Comparison of ENCODE assay signal across 21 mouse cellular contexts in the genomic region with DNA sequence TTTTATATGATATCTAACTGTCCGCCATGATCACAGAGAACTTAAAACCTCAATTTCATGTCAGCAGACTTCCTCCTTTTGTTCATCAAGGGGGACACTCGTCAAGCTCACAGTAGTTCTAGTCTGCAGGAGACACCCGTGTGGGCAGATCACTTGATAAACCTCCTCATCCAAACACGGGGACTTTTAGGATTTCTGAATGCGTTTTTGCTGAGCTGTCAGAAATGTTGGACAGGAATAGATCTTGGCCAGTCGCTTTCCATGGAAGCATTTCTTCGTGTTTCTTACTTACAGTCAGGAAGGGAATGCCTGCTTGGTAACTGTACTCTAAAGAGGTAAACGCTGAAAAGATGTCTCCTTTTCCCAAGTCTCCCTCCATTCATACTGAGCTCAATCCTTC.
DNase-seq lines count a peak whose midpoint lies in the region; TF ChIP-seq lines count a peak whose summit lies in the region.
"Had no signal": no experiment of that assay in that cellular context is flagged by ENCODE, and none has a peak within 500 bp of the region (broad histone marks: within the 10 kb centered on the region; RNA-seq: fewer than 3 reads in every experiment).

No protein-coding gene starts in this region.

- DNase-seq in heart, adult 11 months: peak; percentile 25
- no peak for DNase-seq in heart, adult 18-20 months
- no peak for DNase-seq in ES-E14 (ENCODE audit: low read depth, low spot score)
- peak; percentile 6 for DNase-seq in MEL-GATA-1-ER (ENCODE audit: extremely low read depth, low read depth)
- DNase-seq in kidney, adult 9 months: no peak
- DNase-seq in left cerebral cortex, postnatal 4 days: no peak
- DNase-seq: adrenal gland, adult 2 months; adrenal gland, postnatal 10 days; adrenal gland, postnatal 25 days; cerebellum, adult 11 months; cerebellum, adult 18-20 months; cerebellum, adult 8-10 months; cerebellum, adult 9-11 months; cerebellum, postnatal 14 days; cerebellum, postnatal 36 days; embryo, embryonic 11 days had no signal

- no peak overlapping the region for H3K27ac ChIP-seq in ES-E14 (ENCODE audit: insufficient read depth, low read depth, low read length, poor library complexity, severe bottlenecking)
- H3K27ac ChIP-seq: embryonic facial prominence, embryonic 13.5 days; embryonic facial prominence, embryonic 15.5 days; forebrain, embryonic 10.5 days; forebrain, embryonic 12.5 days had no signal

- intact Hi-C loops in left cerebral cortex, postnatal 4 days (cut with DNase I): no loop called here

- no peaks in the 10 kb centered on the region; the same call in 1 of the 2 replicates for H3K36me3 ChIP-seq in ES-E14 (ENCODE audit: control insufficient read depth, insufficient read depth, low read length, poor library complexity, severe bottlenecking)

- no peaks in the 10 kb centered on the region for H3K9me3 ChIP-seq in ES-E14 (ENCODE audit: control insufficient read depth, insufficient read depth, low read depth, low read length)

- H3K4me3 ChIP-seq in ES-E14 (ENCODE audit: insufficient read depth in 1 of 2, low read depth in 1 of 2, low read length in 2 of 2, poor library complexity in 1 of 2, severe bottlenecking in 1 of 2): no peak overlapping the region
- H3K4me3 ChIP-seq: embryonic facial prominence, embryonic 13.5 days; embryonic facial prominence, embryonic 15.5 days; erythroblast, embryonic 14.5 days; forebrain, embryonic 10.5 days; forebrain, embryonic 12.5 days had no signal

- H3K4me1 ChIP-seq in ES-E14 (ENCODE audit: control insufficient read depth in 2 of 2, insufficient read depth in 2 of 2, low read length in 2 of 2, poor library complexity in 1 of 2): peaks cover 0 to 3% of the 10 kb centered on the region in 2 experiments; a peak in 1 of 4 replicates
- H3K4me1 ChIP-seq: embryonic facial prominence, embryonic 13.5 days; embryonic facial prominence, embryonic 15.5 days; forebrain, embryonic 10.5 days; forebrain, embryonic 12.5 days had no signal

- no peak overlapping the region for H3K9ac ChIP-seq in ES-E14 (ENCODE audit: insufficient read depth, low read depth, low read length, poor library complexity, severe bottlenecking)
- H3K9ac ChIP-seq: embryonic facial prominence, embryonic 13.5 days; embryonic facial prominence, embryonic 15.5 days; forebrain, embryonic 12.5 days had no signal

- in situ Hi-C loops in ES-E14 (cut with MboI; ENCODE audit: low sequenced_read_pairs in 2 of 2, unreplicated experiment in 2 of 2): no loop called here

TF ChIP-seq in ES-E14, 5 proteins besides CTCF, POLR2A, EP300 and RAD21:
- TF ChIP-seq MAFK (IDR thresholded peaks at IDR 0.05; ENCODE audit: insufficient read depth, low read depth, low read length): peak; percentile 76
- TF ChIP-seq ZC3H11A (IDR thresholded peaks at IDR 0.05; ENCODE audit: borderline replicate concordance, low read depth, low read length): no peak
- no peak for TF ChIP-seq CHD2 (IDR thresholded peaks at IDR 0.05; ENCODE audit: low read depth, low read length)
- no peak for TF ChIP-seq ZNF384 (IDR thresholded peaks at IDR 0.05; ENCODE audit: low read depth, low read length)
- TF ChIP-seq HCFC1 (IDR thresholded peaks at IDR 0.05; ENCODE audit: borderline replicate concordance, insufficient read depth, low read length): no peak

Comparison
In these comparisons a context has a peak if more than half of its experiments do, and no peak if none do; other contexts are left out.
1. DNase-seq: peak in heart, adult 11 months (single experiment) and MEL-GATA-1-ER (single experiment); none in heart, adult 18-20 months (0 of 2), ES-E14 (single experiment), kidney, adult 9 months (single experiment) and left cerebral cortex, postnatal 4 days (single experiment).